Mouse (Mus musculus) gastrocnemius, adult 8-10 months (tissue): Measurements from ENCODE around the gene Coil. TPM values are rescaled to one million over a fixed set of nuclear protein-coding genes. Genes with fewer than 3 reads are reported as not detected.

Source experiments
- DNase-seq, 2 experiments: peaks; one replicate each; pipeline ENCODE4 v3.0.0; 2022; ENCODE audit warnings: low spot score in 2 of 2
- total RNA-seq, 4 experiments: library from RNA; stranded (reverse); gene quantifications; 2 replicates each; pipeline ENCODE4 v1.2.4; 2022

The Coil gene
- total RNA-seq, 4 experiments from 2014 or later, result 4.1 to 5.7 (median 4.4) TPM

GRCm38 (mm10) chr11:89003078-89003477 is 33.0 kb downstream of the Coil start:
- DNase-seq, result no peak

- no peak for DNase-seq
Measured at GRCm38 (mm10) chr11:89003726-89004125, 33.7 kb downstream of the Coil start.

GRCm38 (mm10) chr11:89005473-89005872 is 35.4 kb downstream of the Coil start:
- DNase-seq, result no peak

GRCm38 (mm10) chr11:89006404-89006803 is 36.4 kb downstream of the Coil start:
- no peak for DNase-seq

- no peak for DNase-seq
Measured at GRCm38 (mm10) chr11:89007582-89007981, 37.5 kb downstream of the Coil start.

DNA sequence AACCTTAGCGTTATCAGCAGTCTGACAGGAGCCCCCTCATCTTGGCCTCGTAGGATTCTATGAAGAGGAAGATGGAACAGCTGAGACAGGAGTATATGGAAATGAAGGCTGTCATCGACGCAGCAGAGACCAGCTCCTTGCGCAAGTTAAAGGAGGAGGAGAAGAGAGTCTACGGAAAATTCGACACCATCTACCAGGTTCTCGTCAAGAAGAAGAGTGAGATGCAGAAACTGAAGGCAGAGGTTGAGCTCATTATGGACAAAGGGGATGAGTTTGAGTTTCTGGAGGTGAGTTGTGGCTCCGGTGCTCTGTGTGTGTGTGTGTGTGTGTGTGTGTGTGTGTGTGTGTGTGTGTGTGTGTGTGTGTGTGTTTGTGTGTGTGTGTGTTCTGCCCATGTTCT is 39.0 kb downstream of the Coil start:
- no peak for DNase-seq

- DNase-seq, result no peak
Measured at GRCm38 (mm10) chr11:89009496-89009895, 39.4 kb downstream of the Coil start.

DNA sequence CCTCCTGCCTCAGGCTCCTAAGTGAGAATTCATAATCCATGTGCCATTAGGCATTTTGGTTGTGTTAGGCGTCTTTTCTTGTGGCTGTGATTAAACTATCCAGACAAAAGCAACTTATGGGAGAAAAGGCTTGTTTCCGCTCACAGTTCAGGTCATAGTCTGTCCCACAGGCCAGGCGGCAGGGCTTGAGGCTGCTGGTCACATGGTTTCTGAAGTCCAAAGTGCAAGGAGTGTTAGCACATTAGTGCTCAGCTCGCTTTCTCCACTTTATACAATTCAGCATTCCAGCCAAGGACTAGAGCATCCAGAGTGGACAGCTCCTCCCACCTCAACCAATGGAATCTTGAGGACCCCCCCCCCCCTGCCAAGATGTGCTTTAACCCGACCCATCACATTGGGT is 42.2 kb downstream of the Coil start:
- no peak for DNase-seq

DNA sequence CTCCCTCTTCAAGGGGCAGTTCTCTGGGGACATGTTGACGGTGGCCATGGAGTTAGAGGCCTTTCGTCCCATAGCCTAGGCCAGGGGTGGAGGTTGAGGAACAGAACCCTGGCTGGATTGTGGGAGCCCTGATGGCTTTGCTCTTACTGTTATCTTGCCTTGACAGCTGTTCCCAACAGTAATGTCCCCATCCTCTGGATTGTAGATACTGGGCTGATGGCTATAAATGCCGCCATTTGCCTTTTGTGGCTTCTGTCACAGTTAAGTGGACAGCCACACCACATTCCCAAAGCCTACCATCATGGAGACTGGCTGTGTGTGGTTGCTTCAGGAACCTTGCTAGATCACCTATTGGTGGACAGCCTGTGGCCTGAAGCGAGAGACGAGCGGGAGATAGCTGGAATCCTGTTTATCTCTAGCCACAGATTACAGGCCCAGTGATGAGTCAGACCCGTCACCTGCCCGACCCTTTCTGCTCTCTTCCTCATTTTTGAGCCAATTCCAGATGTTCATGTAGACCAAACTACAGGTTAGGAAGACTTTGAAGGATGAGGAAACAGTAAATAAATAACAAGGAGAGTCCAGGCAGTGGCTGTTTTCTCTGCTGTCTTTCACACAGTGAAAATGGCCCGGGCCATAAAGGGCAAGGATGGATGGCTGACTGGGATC is 47.6 kb downstream of the Coil start:
- no peak for DNase-seq

GRCm38 (mm10) chr11:89020681-89021305 is 50.7 kb downstream of the Coil start:
- DNase-seq, result no peak

- DNase-seq, result no peak
Measured at GRCm38 (mm10) chr11:89021687-89022086, 51.6 kb downstream of the Coil start.

- no peak for DNase-seq
Measured at GRCm38 (mm10) chr11:89022120-89022731, 52.2 kb downstream of the Coil start.

GRCm38 (mm10) chr11:89023477-89023876 is 53.4 kb downstream of the Coil start:
- DNase-seq, result no peak

- peak; percentile 34 to 45 for DNase-seq
Measured at GRCm38 (mm10) chr11:89024181-89024881, 54.3 kb downstream of the Coil start.

DNA sequence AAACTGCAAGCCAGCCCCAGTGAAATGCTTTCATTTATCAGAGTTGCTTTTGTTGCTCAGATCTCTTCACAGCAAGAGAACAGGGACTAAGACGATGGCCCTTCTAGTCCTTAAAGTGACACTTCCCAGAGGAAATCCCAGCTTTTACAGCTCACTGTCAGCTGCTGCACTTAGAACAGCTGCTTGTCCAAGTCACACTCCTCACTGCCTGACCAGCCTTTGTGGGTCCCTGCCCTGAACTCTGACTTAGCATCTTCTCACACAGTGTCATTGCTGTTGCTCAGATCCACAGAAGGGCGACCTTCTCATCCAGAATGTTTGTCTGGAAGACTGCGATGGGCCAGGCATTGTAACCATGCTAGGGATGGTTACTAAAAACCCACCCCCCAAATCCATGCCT is 55.6 kb downstream of the Coil start:
- no peak for DNase-seq

- no peak for DNase-seq
Measured at GRCm38 (mm10) chr11:89026117-89026516, 56.1 kb downstream of the Coil start.

DNA sequence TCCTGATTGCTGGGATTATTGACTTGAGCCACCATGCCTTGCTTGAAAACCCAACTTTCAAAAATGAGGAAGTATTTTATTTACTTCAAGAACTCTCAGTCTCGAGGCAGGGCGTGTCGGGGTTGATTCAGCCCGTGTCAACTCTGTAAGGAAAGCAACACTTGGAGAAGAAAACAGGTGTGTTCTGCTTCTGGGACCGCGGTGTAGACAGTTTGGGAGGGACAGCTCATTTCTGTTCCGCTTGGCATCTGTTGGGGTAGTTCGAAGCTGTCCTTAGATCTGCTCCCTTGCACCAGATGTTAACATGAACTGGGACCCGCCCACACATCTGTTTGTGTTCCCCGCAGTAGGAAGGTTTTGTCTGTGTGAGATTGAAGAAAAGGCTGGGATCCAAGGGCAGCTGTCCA is 57.9 kb downstream of the Coil start:
- no peak for DNase-seq

DNA sequence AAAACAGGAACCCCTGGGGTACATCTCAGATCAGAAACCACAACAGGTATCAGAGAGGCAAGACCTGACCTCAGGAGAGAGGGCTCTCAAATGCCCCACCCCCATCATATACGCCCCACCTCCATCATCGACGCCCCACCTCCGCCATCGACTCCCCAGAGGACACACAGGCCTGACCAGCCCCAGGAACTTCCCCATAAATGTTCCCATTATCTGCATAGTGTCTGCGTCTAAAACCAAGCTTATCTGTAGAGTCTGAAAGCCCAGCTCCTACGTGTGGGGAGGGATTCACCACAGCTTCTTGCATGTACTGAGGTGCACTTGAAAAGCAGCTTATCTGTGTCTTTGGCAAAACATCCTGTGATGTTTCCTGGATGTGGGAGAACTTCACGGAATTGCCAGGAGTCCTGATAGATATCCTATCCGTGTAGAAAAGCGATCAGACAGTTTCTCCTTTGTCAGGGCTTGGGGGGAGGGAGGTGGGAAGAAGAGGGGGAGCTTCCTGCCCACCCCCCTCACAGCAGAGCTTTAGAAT is 58.9 kb downstream of the Coil start:
- no peak for DNase-seq

- DNase-seq, result no peak
Measured at GRCm38 (mm10) chr11:89030552-89030951, 60.5 kb downstream of the Coil start.

DNA sequence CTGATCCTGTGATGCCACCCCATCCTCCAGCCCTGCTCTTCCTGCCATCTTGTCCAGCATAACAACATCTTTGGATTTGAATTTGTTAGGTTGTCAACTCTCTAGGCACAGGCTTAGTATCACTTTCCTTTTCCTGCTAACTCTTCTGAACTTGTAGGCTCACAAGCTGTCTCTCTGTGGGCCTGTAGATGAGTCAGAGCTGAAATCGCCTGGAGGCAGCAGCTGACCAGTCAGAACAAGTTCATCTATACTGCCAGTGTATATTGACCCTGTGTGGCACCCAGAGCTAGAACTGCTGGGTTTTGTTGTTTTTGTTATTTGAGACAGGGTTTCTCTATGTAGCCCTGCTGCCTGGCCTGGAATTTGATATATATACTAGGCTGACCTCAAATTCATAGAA is 61.1 kb downstream of the Coil start:
- DNase-seq, result no peak

GRCm38 (mm10) chr11:89034592-89034991 is 64.5 kb downstream of the Coil start:
- DNase-seq, result no peak

DNA sequence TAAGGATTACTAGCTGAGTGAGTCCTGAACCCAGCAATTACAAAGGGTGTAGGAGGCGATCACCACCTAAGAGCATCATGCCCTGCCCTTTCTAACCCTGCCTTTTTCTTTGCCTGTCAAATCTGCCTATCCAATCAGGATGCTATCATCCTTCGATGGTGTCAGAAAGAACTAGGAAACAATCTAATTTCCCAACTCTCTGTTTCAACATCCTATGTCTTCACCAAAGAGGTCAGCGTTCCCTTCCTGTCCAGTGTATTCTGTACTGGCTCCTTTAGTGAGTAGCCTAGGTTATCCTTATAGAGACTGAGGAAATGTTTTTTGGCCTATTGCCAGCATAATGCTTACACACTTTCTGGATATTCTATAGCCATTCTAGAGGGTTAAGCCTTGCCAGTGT is 65.5 kb downstream of the Coil start:
- DNase-seq, result no peak
